Mouse (Mus musculus) brain, embryonic 18.5 days (tissue): Measurements from ENCODE around the gene Os9.

Experiments
- DNase-seq: peaks from one replicate; pipeline ENCODE4 v3.0.0-alpha.2; 2012; ENCODE audit warnings: low read depth, low spot score

Gene Os9

GRCm38 (mm10) chr10:127118470-127118869 lies 2.5 kb downstream of the Os9 start:
- DNase-seq, result no peak

DNA sequence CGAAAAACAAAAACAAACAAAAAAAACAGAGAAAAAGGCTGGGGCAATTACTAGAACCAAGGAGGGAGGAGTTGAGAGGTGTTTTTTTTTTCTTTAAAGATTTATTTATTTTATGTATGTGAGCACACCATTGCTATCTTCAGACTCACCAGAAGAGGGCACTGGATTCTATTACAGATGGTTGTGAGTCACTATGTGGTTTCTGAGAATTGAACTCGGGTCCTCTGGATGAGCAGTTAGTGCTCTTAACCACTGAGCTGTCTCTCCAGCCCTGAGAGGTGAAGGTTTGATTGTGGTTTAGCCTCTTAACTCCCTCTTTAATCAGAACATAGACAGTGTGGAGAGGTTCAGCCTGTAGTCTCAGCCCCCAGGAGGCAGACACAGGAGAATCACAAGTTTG lies 5.9 kb downstream of the Os9 start:
- no peak for DNase-seq

DNA sequence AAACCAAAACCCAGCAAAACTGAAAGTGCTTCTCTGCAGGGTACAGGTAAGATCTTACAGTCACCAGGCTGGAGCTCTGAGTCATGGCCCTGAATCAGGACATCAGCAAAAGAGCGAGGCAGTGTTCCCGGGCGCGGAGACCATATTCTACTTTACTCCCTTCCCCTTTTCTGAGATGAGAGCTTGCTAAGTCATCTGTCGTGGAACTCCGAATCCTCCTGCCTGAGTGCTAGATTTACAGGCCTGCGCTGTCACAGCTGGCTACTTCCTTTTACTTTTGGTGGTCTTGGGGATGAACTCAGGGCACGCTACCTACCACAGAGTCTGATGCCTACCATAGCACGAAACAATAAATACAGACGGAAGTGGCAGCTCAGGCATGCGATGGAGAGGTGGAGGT lies 6.5 kb downstream of the Os9 start:
- no peak for DNase-seq

DNA sequence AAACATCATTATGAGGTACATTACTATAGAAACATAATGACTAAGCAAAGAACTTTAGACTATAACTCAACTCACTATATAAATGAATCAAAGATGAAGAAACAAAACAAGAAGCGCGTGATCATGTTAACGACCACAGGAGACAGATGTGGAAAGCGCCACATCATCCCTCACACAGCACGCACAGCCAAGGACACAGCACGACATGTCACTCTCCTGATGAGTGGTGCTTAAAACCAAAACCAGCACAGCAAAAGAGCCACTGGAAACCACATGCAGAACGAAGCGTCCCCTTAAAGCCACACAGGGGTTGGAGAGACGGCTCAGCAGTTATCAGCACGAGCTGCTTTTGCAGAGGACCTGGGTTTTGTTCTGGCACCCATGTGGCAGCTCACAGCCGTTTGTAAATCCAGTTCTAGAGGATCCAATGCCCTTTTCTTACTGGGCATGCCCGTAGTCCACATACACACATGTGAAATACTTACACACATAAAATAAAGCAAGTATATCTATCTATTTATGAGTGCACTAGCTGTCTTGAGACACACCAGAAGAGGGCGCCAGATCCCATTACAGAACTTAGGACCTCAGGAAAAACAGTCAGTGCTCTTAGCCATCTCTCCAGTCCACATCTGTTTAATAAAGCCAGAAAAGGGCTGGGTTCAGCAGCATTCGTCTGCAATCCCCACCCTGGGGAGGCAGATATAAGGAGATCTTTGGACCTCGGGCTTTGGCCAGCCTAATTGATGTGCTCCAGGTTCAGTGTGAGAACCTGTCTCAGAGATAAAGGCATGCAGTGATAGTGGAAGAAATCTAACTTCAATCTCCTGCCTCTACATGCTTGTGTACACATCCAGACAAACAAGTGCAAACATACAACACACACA lies 9.7 kb downstream of the Os9 start:
- no peak for DNase-seq

DNA sequence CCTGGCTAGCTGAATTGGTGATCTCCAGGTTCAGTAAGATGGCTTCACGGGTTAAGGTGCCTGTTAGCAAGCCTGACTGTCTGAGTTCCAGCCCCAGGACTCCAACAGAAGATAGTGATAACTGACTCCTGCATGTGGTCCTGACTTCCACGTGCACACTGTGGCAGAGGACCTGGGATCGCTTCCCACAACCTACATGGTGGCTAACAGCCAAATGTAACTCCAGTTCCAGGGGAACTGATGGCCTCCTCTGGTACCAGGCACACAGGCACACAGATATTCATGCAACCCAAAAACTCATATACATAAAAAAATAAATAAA lies 12.7 kb downstream of the Os9 start:
- DNase-seq, result no peak

- DNase-seq, result no peak
These were observed 13.2 kb downstream of the Os9 start for GRCm38 (mm10) chr10:127107563-127108261.

GRCm38 (mm10) chr10:127103631-127104030 lies 17.3 kb downstream of the Os9 start:
- no peak for DNase-seq

DNA sequence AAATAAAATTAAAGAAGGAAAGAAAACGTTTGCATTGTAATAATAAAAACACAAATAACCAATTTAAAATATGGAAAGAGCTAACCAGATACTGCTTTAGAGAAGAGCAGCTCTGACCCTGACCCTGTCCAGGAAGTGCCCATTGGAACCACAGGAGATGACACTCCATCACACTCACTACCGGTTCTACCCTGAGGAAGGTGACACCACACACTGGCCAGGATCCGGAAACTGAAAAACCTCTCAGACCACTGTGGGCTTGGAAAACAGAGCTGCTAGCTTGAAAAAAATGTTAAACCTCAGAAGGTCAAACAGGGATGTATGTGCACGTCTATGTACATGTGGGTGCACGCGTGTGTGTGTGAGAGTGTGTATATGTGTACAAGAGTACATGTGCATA lies 19.8 kb downstream of the Os9 start:
- no peak for DNase-seq

- no peak for DNase-seq
These were observed 20.5 kb downstream of the Os9 start for GRCm38 (mm10) chr10:127100414-127100813.

DNA sequence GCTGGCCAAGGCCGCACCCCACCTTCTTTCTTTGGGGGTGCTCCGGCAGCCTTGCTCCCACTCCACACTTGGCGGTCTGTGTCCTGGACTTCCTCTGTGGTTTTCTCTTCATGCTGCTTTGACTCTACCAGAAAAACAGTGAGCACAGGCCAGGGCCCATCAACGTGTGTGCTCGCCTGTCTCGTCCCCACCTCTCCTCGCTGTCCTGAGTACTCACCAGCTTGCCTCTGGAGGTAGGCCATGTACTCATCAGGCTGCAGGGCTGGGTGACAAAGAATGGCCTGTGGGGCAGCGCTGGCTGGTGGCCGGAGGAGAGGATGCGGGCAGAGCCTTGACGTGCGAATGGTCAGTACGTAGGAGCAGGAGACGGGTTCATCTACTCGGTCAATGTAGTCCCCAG lies 21.1 kb downstream of the Os9 start:
- no peak for DNase-seq

DNA sequence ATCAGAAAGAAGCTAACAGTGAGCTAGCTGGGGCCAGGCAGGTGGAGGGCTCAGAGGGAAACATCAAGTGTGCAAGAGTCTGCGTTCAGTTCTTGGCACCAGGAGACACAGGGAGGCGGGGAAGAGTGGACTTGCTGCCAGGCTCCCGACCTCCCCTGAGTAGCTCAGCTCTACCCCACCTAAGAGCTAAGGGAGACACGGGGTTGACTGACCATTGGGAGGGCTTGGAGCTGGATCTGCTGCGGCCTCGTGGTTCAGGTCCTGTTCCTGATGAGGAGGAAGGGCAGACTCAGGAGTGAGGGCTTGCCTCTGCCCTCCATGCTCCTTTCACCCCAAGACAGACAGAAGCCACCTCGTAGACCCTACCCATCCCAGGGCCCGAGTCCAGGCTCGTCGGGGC lies 21.7 kb downstream of the Os9 start:
- no peak for DNase-seq

- DNase-seq, result no peak
These were observed 22.4 kb downstream of the Os9 start for GRCm38 (mm10) chr10:127098514-127098913.

DNA sequence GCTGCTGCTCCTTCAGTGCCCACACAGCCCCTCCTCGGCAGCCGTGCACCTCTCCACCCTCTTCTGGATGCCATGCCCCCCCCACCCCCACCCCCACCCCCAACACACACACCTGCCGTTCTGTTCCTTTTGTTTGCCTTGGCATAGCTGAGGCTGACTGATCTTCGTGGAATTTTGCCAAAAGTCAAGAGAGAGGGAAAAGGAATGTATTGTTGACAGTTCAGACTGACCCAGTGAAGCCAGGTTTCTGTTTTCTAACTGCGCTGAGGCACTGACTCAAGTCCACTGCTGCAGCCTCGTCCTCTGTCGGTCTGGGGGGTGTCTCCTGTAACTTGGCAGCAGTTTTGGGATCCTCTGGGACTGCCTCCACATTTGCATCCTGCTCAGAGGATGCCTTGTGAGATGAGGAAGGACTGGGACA lies 26.5 kb downstream of the Os9 start:
- DNase-seq, result no peak

DNA sequence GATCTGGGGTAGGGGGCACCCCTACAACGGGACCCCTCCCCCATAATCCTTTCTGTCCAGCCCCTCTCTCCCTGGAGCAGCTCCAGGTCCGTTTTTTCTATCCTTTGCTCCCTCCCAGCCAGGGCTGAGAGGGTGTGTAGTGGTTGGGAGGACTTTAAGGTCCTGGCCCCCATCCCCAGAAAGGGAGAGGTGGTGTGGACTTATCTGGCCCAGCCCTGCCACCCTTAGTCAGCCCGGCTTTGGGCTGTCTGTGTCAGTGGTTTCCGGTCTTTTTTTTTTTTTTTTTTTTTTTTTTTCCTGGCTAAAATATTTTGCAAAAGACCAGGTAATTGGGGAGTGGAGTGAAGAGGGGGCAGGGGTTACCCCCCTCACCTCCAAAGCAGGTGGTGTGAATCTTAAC lies 28.2 kb downstream of the Os9 start:
- DNase-seq, result no peak

GRCm38 (mm10) chr10:127091507-127092396 lies 29.2 kb downstream of the Os9 start:
- DNase-seq, result no peak

GRCm38 (mm10) chr10:127090560-127091411 lies 30.1 kb downstream of the Os9 start:
- no peak for DNase-seq

- DNase-seq, result no peak
These were observed 35.3 kb downstream of the Os9 start for GRCm38 (mm10) chr10:127085633-127086032.

DNA sequence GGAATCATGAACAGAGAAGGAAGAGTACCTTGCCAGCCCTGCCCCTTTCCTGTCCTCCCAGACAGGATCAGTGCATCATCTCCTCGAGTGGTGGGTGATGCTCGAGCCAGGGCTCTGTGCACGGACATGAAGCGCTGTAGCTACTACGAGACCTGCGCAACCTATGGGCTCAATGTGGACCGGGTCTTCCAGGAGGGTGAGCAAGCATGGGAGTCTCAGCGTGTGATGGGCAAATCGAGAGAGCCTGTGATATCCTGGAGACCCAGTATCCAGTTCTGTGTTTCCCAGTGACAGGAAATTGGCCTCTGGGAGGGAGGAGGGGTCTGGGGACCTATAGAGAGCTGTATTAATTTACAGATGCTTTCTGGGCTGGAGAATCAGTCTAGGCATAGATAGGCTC lies 35.9 kb downstream of the Os9 start:
- no peak for DNase-seq

DNA sequence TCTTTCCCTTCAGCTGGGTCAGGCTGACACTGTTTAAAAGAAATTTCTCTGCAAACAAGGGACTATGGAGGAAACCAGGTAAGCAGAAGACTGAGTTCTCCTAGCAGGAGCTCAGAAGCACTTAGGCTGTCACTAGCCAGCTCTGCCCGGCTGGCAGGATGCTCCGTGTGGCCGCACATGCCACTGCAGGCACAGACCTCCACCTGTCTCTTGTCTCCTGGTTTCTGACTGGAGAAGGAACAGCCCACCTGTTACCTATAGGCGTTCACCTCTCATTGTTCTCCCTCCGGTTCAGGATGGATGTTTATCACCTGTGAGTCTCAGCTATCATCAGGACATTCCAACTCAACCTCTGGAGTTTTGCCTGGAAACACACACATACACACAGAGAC lies 37.0 kb downstream of the Os9 start:
- no peak for DNase-seq

DNA sequence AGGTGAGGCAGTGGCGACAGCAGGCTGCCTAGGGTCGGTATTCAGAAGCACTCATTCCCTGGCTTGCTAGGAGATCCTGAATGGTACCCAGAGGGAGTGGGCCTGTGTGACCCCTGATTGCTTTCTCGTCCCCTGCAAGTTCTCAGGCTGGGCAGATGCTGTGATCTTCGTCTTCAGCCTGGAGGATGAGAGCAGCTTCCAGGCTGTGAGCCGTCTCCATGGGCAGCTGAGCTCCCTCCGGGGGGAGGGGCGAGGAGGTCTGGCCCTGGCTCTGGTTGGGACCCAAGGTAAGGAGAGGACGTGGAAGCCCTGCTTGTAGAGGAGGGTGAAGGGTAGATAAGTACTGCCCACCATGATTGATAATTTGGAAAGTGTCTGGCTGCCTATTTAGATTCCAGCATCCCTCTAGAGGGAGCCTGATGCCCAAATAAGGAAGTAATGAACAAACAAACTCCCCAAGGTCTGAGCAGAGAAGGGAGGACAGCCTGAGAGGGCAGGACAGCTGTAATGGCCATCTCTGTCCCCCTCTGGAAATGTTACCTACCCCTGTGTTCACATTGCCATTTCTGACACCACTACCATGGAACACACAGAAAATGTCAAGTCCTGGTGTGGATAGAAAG lies 37.5 kb downstream of the Os9 start:
- no peak for DNase-seq
